Mouse (Mus musculus): ENCODE results near the gene March6.

The March6 gene

DNA sequence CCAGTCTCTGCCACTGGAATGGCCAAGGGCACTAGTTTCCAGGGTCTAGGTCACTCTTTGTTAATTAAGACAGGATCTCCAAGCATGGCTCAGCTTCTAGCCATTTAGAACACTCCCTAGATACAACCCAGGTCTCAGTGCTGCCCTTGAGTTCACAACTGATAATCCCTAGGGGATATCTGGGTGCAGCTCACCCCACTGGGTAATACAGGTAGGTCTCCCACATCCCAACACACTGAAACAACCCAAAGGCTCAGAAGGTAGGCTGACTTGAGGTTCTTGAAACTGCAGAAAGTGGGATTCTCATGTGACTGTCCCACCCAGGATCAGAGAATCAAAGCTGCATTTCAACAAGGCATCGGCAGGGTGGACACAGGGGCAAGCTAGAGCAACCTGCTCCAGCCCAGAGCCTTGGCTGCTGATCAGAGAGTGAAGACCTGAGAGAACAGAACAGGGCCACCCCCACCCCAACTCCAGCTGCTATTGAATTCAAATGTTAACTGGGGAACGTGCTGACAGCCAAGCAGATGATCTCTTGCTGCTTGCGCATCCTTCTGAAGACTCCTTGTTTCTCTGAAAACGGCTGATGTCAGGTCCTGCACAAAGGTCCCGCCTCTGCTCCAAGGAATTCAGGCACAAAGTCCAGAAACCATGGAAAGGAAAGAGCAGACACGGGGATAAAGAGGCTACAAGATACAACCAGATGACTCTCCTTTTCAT, 116.5 kb downstream of the March6 start:
- no peak for DNase-seq (ENCODE audit: low spot score)

DNA sequence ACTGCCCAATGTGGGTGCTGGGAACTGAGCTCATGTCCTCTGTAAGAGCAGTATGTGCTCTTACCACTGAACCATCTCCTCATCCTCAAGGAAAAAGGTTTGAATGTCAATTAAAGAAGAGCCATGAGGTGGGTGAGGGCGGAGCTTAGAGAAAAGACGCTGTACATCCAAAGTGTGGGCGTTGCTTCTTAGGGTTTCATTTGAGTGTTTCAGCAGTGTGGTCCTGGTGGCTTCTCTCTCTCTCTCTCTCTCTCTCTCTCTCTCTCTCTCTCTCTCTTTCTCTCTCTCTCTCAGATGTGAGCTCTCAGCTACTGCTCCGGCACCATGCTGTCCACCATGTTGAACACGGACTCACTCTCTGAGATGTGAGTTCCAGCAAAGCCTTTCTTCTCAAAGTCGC, 117.2 kb downstream of the March6 start:
- DNase-seq (ENCODE audit: low spot score), result no peak

- no peak for DNase-seq (ENCODE audit: low spot score)
Observed at GRCm38 (mm10) chr15:31412933-31413332, 117.9 kb downstream of the March6 start.

DNA sequence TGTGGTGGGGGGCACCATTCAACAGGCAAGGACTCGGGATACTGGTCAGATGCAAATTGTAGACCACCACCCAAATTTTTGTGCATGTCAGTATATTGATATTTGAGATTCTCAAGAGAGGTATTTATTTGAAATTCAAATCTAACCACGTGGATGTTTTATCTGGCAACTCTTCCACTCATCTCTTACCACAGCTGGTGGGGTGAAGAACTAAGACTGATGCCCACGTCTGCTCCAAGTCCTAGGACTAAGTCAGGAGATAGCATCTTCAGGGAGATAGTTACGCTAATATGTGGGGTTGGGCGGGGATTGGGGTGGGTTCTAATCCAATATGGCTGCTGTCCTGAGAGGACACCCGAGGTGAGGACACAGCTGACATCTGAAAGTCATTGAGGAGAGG, 118.4 kb downstream of the March6 start:
- no peak for DNase-seq (ENCODE audit: low spot score)

- no peak for DNase-seq (ENCODE audit: low spot score)
Observed at GRCm38 (mm10) chr15:31407490-31407889, 123.4 kb downstream of the March6 start.

DNA sequence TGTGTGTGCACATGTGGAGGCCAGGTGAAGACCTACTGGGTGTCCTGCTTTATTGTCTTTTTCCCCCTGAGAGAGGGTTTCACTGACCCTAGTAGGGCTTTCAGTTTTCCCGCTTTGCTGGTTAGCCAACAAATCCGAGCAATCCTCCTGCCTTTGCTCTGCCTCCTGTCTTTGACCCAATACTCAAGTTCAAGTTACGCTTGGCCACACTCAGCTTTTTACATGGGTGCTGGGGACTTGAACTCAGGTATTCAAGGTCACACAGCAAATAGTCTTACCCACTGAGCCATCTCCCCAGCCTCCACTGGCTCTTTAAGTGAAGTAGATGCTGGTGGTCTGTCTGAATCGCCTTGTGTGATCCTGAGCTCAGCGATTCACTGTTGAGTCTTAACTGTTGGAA, 124.0 kb downstream of the March6 start:
- no peak for DNase-seq (ENCODE audit: low spot score)

All from ovary, postnatal 36 days (tissue).